Mouse (Mus musculus) cortical plate, adult 2 months (tissue): ENCODE measurements around the gene Phf21b.

Experiments
- CTCF ChIP-seq: fragments of 200-500 bp; IDR thresholded peaks from 2 replicates; pipeline ENCODE4 v1.5.1; 2011; ENCODE audit warnings: mild to moderate bottlenecking, control low read depth, low read length; ENCODE audit not compliant: insufficient read depth; ENCODE audit errors: extremely low read depth
- POLR2A ChIP-seq: fragments of 200-500 bp; IDR thresholded peaks from 2 replicates; pipeline ENCODE4 v1.6.1; 2011; ENCODE audit warnings: mild to moderate bottlenecking, low read length, control low read depth; ENCODE audit not compliant: insufficient read depth; ENCODE audit errors: extremely low read depth

DNA sequence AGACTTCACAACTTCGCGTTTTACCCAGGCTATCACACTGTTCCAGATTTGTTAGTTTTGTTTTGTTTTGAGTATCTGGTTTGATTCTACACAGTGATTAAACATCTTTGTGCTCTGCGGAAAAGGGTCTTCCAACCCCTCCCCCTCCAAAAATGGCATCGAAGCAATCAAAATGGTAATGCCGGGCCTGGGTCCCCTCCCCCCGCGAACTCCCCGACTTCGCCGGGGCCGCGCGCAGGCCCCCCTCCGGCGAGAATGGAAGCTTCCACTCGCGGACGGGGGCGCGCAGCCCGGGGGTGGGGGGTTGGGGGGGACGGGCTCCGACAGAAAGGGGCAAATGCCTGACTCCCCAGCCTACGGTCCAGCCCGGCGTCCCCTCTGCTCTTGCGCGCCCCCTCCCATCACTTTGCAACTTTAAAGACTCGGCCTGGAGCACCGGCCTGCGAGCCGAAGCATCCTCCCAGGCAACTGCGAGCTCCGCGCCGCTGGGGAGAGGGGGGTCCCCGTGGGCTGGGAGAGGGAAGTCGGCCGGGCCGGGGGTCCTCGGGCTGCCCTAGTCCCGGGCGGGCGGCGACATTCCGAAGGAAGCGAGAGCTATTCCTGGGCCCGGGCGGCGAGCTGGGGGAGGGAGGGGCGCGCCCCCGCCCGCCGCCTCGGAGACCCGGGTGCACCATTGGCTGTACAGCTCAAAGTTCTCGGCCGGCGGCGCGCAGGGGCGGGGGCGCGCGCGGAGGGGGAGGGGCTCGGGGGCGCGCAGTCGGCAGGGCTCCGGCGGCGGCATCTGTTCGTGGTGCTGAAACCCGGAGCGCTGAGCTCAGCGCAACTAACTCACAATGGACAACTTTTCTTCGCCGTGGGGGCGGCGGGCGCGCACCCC lies 2.4 kb downstream of the Phf21b start:
- TF ChIP-seq POLR2A (no peak), CTCF (no peak)
